Mouse (Mus musculus): ENCODE measurements around the gene Gmds.
A peak's percentile ranks its signal among the peaks of the same experiment; 100 is the strongest.

The Gmds gene

DNA sequence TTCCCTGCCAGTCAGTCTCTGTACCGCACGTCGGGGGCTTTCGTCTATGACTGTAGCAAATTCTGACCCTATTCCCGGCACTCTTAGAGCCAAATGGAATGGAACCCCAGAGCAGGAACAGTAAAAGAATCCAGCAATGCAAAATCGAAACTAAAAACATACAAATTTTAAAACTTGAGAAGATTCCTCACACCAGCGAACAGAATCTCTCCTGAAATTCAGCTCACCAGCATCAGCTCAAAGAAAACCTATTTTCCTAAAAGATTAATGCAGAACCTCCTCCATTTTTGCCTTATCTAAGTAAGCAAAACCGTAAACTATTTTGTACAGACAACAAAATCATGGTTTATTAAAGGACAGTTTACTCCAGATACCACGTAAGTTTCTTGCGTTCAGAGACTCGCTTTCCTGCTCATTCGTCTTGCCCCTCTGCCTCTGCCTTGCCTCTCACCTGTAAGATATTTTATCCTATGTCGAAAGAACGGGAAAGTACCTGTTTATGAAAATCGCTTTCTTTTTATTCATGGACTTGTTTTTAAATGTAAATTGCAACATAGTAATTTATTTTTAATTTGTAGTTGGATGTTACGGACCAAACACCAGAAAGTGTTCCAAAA, 529.6 kb downstream of the Gmds start:
- no peak for DNase-seq

DNA sequence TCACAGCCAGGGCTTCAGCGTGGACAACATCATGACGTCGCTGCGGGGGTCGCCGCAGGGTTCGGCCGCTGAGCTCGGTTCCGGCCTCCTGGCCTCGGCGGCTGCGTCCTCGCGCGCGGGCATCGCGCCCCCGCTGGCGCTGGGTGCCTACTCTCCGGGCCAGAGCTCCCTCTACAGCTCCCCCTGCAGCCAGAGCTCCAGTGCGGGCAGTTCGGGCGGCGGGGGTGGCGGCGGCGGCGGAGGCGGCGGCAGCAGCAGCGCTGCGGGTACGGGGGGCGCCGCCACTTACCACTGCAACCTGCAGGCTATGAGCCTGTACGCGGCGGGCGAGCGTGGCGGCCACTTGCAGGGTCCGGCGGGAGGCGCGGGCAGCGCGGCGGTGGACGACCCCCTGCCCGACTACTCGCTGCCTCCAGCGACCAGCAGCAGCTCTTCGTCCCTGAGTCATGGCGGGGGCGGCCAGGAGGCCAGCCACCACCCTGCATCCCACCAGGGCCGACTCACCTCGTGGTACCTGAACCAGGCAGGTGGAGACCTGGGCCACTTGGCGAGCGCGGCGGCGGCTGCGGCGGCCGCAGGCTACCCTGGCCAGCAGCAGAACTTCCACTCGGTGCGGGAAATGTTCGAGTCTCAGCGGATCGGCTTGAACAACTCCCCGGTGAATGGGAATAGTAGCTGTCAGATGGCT, 530.3 kb downstream of the Gmds start:
- DNase-seq: peak; percentile 63

DNA sequence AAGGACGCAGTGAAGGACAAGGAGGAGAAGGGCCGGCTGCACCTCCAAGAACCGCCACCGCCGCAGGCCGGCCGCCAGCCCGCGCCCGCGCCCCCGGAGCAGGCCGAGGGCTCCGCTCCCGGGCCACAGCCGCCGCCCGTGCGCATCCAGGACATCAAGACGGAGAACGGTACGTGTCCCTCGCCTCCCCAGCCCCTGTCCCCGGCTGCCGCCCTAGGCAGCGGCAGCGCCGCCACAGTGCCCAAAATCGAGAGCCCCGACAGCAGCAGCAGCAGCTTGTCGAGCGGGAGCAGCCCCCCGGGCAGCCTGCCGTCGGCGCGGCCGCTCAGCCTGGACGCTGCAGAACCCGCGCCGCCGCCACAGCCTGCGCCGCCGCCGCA, 530.8 kb downstream of the Gmds start:
- peak; percentile 33 for DNase-seq

DNA sequence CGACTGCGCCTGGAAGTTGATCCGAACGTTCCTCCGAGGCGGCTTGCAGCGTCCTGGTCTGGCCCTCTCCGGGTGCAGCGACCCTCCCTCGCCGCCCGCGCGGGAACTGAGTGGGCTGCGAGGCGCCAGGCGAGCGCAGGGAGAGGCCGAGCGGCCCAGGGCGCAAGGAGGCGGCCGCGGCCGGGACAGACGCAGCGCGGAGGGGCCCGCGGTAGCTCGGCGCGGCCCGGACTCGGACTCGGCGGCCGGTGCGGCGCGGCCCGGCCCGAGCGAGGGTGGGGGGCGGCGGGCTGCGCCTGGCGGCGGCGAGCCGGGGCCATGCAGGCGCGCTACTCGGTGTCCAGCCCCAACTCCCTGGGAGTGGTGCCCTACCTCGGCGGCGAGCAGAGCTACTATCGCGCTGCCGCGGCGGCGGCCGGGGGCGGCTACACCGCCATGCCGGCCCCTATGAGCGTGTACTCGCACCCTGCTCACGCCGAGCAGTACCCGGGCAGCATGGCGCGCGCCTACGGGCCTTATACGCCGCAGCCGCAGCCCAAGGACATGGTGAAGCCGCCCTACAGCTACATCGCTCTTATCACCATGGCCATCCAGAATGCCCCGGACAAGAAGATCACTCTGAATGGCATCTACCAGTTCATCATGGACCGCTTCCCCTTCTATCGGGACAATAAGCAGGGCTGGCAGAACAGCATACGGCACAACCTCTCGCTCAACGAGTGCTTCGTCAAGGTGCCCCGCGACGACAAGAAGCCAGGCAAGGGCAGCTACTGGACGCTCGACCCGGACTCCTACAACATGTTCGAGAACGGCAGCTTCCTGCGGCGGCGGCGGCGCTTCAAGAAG, 531.4 kb downstream of the Gmds start:
- peak; percentile 48 for DNase-seq

DNA sequence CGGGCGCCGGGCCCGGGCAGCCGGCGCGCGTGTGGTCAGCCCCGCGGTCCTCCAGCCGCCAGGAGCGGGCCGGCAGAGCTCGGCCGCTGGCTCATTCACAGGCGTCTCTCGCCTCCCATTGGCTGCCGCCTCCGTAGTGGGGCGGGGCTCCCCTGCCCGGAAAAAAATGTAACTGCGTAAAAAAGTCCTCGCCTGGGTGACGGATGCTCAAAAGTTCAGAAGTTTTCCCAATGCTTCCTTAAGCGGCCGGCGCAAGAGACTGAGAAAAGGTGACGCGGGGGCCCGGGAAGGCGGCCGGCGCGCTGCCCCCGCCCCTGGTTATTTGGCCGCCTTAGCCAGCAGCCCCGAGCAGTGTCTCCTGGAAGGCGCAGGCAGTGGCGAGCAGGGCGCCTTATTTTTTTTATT, 532.1 kb downstream of the Gmds start, which contains the start of gene Foxc1:
Gene Foxc1, plus strand, starts transcription at position 206 of the 405 bp plus-strand sequence.
- peak; percentile 94 for DNase-seq

DNA sequence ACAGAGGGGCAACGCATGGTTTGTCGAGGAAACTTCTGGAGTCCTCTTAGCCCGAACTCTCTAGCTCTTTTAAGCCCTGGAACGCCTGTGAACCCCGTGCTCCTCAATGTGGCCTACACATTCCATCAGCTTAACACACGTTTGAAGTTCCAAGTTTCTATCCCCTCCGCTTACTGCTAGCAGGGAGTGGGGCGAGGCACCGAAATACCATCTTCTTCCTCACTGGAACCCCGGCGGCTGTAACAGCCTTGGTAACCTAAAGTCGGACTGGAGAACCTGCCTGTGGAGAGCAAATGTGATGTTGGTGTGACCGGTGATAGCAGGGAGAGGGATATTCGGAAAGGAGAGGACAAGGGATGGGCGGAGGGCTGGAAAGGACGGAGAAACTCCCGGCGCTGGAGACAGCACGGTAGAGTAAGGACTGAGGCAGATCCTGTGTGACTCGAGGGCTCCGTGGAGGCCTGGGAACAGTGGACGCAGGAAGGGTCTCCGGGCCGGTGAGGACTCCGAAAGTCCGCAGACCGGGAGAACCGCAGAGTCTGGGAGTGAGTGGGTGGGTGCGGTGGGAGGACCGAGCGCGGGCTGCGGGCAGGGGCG, 532.6 kb downstream of the Gmds start:
- DNase-seq: no peak

DNA sequence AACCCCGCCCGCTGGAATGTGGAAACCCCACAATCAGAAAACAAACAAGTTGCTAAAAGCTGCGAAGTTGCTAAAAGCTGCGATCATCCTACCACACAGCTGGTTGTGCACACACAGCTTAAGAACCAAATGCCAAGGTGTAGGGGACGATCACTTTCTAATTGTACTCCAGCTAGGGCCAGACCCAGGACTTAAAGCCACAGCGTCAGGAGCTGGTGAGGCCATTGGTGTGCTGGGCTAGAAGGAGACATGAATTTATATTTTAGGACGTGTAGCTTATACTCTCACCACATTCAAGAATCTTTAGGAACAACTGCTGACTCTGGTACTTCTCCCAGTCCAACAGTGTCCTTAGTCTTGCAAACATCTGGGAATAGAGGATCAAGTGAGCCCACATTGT, 534.0 kb downstream of the Gmds start:
- no peak for DNase-seq

DNA sequence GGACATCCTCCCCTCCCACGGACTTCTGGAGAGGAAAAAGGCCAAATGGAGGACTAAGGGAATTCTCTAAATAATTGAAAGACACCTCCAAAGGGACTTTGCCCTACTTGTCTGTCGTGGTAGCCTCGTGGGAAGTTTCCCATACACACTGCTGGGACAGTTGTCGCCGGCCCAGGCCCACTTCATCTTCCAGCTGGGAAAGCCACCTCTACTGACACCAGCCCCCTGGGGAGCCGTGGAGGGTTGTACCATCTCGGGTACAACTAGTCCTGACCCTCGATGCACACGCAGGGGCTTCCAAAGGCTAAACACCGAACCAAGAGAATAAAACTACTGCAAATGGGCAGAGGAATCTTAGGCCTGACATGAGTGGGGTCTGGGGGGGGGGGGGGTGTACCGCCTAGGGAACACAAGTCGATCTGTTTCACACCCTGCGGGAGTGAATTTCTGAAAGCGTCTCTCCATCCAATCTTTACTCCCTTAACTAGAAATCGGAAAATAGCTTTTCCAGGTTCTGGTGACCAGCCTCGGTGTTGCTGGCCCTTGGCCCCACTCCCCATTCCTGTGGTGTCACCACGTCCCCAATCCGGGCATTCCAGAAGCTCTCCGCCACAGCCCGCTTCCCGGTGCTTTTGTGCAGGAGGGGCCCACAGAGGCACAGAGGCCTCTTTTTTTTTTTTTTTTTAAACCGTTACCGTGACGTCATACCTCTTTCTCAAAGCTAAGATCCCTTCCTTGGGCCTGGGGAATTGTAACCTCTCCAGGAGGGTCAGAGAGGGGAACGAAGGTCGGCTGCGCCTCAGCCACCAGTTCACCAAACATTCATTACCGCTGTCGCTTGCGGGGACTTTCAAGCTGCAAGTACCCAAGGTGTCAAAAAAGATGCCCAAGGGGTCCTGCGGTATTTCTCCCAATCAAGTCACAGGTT, 535.1 kb downstream of the Gmds start:
- no peak for DNase-seq

DNA sequence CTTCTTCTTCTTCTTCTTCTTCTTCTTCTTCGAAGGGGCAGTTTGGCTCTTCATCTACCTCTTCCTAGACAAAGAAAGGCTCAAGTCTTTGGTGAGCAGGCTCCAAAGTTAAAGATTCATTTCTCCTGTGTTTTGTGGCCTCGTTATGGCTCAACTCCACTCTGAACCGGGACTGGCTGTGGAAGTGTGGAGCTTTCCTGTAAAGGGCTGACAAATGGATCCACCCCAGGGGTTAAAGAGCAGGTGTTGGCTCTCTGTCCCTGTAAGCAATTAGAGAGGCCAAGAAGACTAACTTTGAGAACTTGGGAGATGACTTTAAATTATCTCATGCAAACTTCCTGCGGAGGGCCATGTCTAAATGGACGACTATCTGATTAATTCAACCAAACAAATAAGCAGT, 536.1 kb downstream of the Gmds start:
- no peak for DNase-seq

DNA sequence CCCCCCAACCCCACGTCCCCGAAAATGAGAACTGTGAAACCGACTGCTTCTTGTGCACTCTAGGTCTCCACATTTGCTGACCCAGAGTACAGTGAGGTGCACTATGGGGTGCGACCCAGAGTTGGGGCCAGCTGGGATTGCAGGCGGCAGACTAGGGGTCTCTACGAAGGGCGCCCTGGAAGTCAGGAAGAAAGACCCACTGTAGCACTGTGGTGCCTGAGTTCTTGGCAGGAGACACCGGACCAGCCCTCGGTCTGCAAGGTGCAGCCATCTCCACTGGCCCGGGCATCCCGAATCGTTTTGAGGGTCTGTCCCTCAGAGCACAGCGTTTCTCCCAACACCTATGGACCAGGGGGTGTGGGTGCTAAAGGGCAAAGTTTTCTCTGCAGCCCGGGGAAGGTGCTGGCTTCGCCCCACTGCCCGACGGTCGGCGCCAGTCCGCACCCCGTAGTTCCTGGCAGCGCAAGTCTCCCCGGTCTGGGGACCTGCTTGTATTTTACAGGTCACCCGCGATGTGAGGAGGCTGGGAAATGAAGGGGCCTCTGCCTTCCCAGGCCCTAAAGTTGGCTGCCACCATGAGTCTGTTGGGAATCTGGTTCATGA, 536.7 kb downstream of the Gmds start:
- DNase-seq: peak; percentile 14

DNA sequence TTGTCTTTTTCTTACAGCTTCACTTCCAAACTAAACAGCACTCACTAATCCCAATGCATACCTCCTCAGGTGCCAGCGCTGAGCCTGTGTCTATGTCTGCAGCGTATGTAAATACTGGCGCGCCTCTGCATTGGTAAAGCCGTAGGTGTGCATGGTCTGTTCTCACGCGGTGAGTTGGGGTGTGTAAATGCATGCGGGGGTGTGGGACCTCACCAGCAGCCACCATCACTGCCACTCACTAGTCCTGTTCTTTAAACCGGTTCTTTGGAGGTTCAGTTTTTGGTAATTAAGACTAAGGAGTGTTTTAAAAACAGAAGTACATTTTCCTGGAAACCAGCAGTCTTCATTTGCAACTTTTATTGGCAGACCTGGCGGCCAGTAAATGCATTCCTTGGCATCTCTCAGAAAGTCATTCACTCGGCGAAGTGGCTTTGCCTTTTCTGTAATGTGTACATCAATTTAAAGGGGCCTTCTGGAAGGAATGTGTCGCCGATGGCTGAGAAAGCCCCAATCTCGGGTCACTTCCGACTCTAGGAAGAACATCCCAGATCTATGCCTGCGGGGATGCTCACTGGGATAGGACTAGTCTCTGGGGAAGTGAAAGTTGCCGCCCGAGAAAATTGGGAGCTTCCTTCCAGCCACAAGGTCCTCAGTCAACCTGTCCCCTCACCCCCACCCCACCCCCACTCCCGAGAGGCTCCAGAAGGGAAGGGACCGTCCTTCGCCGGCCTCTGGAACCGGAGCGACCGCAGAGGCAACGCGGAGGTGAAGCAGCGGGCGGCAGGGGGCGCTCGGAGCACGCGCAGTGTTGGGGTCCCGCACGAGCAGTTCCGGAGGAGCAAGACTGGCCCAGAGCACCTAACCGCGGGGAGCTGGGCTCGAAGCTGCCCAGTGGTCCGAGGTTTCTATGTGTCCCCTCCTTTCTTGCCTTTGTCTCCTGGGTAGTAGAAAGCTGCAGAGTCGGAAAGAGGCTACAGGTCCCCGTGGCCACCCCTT, 537.7 kb downstream of the Gmds start:
- peak; percentile 91 for DNase-seq

DNA sequence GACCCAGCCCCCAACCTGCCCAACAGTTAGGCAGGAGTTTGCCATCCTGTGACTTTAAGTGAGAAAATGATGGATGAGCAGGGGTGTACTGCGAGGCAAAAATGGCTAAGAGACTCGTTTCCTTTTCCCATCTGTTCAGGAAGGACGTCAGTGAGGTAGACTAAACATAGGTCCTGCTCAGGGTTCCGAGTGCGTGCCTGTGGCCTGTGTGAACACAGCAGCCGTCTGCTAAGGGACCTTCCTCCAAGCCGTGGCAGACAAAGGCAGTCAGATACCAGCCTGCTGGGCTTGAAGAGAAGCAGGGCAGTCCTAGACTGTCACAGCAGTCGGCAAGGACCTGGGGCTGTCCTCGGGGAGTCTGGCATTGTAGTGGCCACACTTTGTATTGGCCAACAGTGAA, 540.5 kb downstream of the Gmds start:
- no peak for DNase-seq

DNA sequence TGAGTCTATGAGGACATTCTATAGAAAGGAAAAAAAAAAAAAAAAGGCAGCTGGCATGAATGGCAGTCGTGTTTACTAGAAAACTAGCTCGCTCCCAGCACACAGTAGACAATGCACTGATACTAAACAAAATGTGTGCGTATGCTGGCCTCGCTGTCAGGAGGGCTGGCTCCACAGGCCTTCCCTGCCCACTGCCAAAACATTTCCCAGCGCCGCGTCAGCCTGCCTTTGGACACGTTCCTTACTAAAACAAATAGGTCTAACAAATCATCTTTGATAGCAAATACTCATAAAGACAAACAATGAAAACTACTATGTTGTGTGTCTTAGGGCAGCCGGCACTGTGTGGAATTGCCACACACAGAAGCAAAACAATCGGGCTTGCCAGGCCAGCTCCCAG, 541.2 kb downstream of the Gmds start:
- no peak for DNase-seq

DNA sequence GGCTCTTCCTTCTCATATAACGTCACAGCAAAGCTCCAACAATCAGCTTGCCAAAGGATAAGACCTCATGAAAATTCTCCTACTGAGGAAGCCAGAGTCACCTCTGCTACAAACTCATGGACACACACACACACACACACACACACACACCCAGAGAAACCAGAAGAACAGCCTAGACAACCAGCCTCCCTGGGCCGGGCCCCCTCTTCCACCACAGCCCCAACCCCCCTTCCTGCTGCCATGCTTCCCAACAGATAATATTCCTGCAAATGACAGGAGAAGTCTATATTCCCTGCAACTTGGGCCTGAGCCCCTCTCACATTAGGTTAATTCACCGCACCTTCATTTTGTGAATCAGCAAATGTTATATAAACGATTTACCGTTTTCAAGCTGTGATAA, 545.4 kb downstream of the Gmds start:
- DNase-seq: no peak

DNA sequence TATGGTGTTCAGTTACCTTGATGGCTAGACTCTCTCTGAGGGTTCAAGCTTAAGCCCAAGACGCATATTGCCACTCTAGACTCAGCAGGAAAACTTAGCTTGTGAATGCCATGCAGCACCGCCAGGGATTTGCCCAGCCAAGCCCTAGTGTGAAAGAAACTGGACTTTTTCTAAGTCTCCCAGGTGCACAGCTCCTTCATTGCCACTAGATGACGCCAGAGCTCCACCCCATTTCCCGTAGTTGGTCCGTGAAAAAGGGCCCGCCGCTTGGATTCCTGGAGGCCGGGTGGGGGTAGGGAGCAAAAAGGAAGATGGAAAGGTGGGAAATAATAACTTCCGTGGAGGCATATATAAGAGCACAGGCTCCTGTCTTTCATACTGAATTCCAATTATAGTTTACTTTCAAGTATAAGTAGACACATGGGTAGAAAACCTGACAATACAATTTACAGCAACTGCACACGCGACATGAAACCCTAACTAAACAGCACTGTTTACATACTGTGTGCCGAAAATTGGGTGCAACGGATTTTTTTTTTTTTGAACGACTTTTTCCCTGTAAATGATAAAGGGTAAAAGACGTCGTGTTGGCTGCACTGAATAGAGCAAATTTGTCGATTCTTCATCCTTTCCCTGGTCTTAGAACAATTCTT, 545.9 kb downstream of the Gmds start:
- peak; percentile 54 for DNase-seq

DNA sequence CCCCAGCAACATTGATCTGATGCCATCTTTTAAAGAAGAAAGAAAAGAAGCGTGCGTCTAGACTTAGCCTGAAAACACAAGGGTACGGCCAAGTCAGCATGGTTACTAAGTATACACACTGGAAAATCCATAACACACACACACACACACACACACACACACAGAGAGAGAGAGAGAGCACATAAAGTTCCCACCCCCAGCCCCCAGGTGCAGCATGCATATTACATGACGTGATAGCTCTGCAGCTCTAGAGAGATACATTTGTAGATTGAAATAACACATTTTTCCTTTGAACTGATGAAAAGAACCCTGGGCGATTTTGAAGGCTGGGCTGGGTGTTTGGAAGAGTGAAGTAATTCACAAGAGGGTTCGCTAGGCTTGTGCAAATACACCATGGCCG, 553.8 kb downstream of the Gmds start:
- no peak for DNase-seq

DNA sequence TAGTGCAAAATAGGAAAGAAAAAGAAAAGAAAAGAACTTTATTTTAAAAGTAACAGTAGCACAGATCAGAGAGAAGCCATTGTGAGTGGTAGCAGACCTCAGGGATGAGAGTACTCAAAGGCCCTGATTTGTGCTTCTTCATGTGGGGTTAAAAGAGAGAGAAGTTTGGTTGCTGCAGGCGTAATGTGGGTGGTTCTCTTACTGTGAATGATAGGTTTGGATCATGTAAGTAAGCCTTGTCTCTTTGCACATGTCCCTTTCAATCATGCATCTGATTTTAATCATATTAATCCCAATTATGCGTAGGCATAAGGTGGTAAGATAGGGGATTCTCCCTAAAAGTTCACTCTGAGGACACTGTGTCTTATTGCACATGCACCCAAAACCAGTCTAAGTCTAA, 556.5 kb downstream of the Gmds start:
- no peak for DNase-seq

DNA sequence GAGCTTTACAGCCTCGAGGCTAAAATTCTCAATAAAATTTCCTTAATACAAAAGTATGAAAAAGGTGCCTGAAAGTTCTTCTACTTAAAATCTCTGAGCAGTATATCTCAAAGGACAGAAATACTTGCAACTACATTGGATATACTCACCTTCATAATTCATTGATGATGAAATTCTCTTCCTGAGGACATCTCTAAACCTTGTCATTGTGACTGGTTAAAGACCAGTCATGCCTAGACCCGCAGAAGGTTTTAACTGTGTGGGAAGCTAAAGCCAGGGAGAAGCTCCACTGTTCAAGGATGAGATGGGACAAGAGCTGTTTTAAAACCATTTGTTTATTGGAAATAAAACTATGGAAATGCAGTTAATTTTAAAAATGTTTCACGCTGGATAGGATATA, 558.2 kb downstream of the Gmds start:
- DNase-seq: no peak

DNA sequence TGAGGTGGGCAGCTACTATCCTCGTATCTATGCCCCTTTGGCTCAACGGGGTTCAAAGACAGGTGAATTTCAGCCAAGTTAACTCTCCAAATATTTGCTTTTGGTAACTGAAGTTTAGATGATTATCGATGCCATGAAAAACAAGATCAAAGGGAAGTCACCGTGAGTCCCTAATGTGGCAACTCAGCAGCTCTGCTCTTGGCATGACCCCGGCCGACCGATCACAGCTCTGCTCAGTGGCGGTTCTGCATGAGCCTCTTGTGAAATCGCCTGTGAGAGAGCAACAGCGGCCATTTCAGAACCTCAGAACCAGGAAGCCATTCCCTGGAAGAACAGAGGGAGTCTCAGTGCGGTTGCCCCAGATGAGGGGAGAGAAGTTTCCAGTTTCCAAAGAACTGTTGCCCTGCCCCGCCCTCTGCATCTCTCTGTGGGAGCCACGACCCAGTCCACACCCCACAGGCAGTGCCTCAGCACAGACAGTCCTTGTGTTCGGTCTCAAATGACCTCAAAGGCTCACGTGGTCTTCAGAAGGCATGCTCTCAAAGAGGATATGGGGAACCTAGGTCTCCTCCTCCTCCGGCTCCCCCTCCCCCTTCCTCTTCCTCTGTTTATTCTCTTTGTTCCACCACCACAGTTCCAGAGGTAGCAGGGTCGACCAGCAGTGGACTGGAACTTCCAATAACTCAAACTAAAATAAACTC, 559.1 kb downstream of the Gmds start:
- DNase-seq: no peak

Data from kidney, postnatal 14 days (tissue).